Mouse (Mus musculus) lung, postnatal 0 days (tissue): Measurements from ENCODE around the gene Hivep2.
A peak's percentile ranks its signal among the peaks of the same experiment; 100 is the strongest.

Experiments used
- CTCF ChIP-seq: IDR thresholded peaks from 2 replicates; pipeline ENCODE4 v1.5.1; 2016; ENCODE audit warnings: antibody characterized with exemption, mild to moderate bottlenecking
- EP300 ChIP-seq: IDR thresholded peaks from 2 replicates; pipeline ENCODE4 v1.6.1; 2016; ENCODE audit warnings: antibody characterized with exemption, mild to moderate bottlenecking, control low read depth

DNA sequence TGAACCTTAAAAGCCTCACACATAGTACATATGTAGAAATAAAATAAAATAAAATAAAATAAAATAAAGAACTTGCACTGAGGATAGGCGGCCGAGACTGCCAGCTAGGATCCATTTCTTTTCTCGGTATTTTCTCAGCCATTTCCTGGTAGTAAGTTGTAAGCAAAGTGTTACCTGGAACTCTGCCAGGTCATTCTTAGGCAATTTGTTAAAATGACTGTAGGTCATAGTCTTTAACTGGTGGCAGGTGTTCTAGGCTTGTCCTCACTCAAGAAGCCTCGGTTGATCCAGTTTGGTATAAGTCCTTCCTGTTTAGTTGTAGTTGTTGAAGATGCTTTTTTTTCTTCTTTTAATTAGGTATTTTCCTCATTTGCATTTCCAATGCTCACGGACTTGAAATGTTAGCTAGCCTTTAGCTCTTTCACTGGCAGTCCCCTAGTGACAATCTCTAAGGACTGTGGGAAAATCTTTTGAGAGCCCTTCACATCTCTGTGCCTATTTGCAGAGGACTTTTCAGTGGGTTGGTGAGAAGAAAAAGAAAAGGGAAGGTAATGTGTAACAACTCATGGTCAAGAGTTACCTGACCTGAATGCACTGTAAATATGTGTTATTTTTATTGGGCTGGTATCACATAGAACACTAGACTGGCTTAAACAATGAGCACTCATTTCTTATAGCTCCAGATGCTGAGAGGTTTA lies 203.1 kb downstream of the Hivep2 start:
- TF ChIP-seq CTCF (no peak), EP300 (0 out of 2 replicates have a peak, but pooled peaks have one; percentile 27)
